Comparison of ENCODE assay signal across 11 mouse cellular contexts in the genomic region with DNA sequence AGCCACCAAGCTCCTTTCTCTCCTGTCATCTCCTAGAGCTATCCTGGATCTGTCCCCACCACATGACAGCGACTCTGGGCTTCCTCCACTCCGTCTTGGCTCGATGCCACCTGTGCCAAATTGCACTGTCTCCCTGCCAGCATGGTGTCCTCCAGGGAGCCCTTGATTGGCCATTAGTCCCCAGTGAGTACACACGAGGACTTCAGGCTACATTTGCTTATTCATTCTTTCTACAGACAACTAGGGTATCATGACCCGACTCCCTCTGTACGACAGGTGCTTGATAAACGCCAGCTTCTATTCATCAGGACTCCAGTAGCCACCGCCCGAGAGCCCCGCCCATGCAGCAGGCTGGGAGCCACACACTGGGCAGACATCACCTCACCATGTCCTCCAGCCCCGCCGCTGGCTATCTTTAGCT. TPM values are rescaled to one million over a fixed set of nuclear protein-coding genes. Genes with fewer than 3 reads are reported as not detected.
DNase-seq lines count a peak whose midpoint lies in the region; ATAC-seq and TF ChIP-seq lines count a peak whose summit lies in the region.
"Had no signal": no experiment of that assay in that cellular context is flagged by ENCODE, and none has a peak within 500 bp of the region (broad histone marks: within the 10 kb centered on the region; RNA-seq: fewer than 3 reads in every experiment).

No protein-coding gene starts in this region.

- ATAC-seq in midbrain, embryonic 14.5 days (ENCODE audit: low FRiP score, low TSS enrichment): no peak
- ATAC-seq in heart, postnatal 0 days (ENCODE audit: insufficient read depth, low read depth): peak; percentile 60
- ATAC-seq in megakaryocyte-erythroid progenitor cell, adult 5-6 weeks (replicated peaks; ENCODE audit: low FRiP score, low TSS enrichment, poor library complexity, severe bottlenecking): no peak

- no peak for TF ChIP-seq EP300 in heart, postnatal 0 days (IDR thresholded peaks at IDR 0.05; ENCODE audit: low read depth)

- H3K36me3 ChIP-seq in midbrain, embryonic 14.5 days (ENCODE audit: control insufficient read depth, insufficient read depth, low read length): no peaks in the 10 kb centered on the region
- H3K36me3 ChIP-seq in midbrain, embryonic 10.5 days: no peaks in the 10 kb centered on the region
- no peaks in the 10 kb centered on the region for H3K36me3 ChIP-seq in heart, postnatal 0 days (replicated peaks; ENCODE audit: control insufficient read depth, insufficient read depth, low read length)
- no peaks in the 10 kb centered on the region for H3K36me3 ChIP-seq in limb, embryonic 10.5 days
- H3K36me3 ChIP-seq: embryonic facial prominence, embryonic 13.5 days; limb, embryonic 13.5 days had no signal

- no peaks in the 10 kb centered on the region for H3K27me3 ChIP-seq in midbrain, embryonic 14.5 days (ENCODE audit: control insufficient read depth, insufficient read depth, low read length)
- H3K27me3 ChIP-seq in midbrain, embryonic 10.5 days (ENCODE audit: low read depth, poor library complexity, severe bottlenecking): peaks cover 25% of the 10 kb centered on the region
- no peaks in the 10 kb centered on the region; the same call in 1 of the 2 replicates for H3K27me3 ChIP-seq in heart, postnatal 0 days (ENCODE audit: control insufficient read depth, insufficient read depth, low read length)
- 0 out of 2 replicates have a peak, but pooled peaks cover 3% of the 10 kb centered on the region for H3K27me3 ChIP-seq in limb, embryonic 10.5 days (ENCODE audit: low read depth, poor library complexity, severe bottlenecking)

- no peak overlapping the region for H3K4me3 ChIP-seq in midbrain, embryonic 14.5 days (replicated peaks; ENCODE audit: low read depth, low read length)
- H3K4me3 ChIP-seq in midbrain, embryonic 10.5 days: no peak overlapping the region
- H3K4me3 ChIP-seq in heart, postnatal 0 days (ENCODE audit: low read depth, low read length): no peak overlapping the region
- H3K4me3 ChIP-seq in limb, embryonic 10.5 days: no peak overlapping the region
- H3K4me3 ChIP-seq: embryonic facial prominence, embryonic 13.5 days; limb, embryonic 13.5 days had no signal

- DNase-seq in midbrain, embryonic 14.5 days: peak; percentile 62
- no peak for DNase-seq in midbrain, embryonic 10.5 days (ENCODE audit: low spot score)
- DNase-seq in cerebellum, postnatal 14 days: peak; percentile 88 to 89
- no peak for DNase-seq in heart, postnatal 0 days (ENCODE audit: low spot score)
- peak; percentile 88 for DNase-seq in left cerebral cortex, postnatal 4 days
- no peak for DNase-seq in T-cell, adult 2 months (ENCODE audit: low spot score)
- DNase-seq in limb, embryonic 10.5 days (ENCODE audit: low spot score): no peak

- peaks cover 23% of the 10 kb centered on the region for H3K4me1 ChIP-seq in midbrain, embryonic 14.5 days (ENCODE audit: control insufficient read depth, insufficient read depth, low read length)
- H3K4me1 ChIP-seq in midbrain, embryonic 10.5 days: peaks cover 45% of the 10 kb centered on the region
- no peaks in the 10 kb centered on the region for H3K4me1 ChIP-seq in heart, postnatal 0 days (ENCODE audit: control insufficient read depth, insufficient read depth)
- no peaks in the 10 kb centered on the region; the same call in 1 of the 2 replicates for H3K4me1 ChIP-seq in limb, embryonic 10.5 days
- H3K4me1 ChIP-seq: embryonic facial prominence, embryonic 13.5 days; limb, embryonic 13.5 days had no signal

- WGBS in midbrain, embryonic 14.5 days: 65% methylated on average over 12 of the region's 12 CpGs
- WGBS in midbrain, embryonic 10.5 days: 77% methylated on average over 12 of the region's 12 CpGs
- WGBS in heart, postnatal 0 days: 33% methylated on average over 12 of the region's 12 CpGs
- WGBS in limb, embryonic 10.5 days: 80% methylated on average over 12 of the region's 12 CpGs

- H3K9me3 ChIP-seq in midbrain, embryonic 14.5 days (ENCODE audit: control insufficient read depth, low read length): no peaks in the 10 kb centered on the region
- H3K9me3 ChIP-seq in midbrain, embryonic 10.5 days (replicated peaks): no peaks in the 10 kb centered on the region; the same call in 1 of the 2 replicates
- no peaks in the 10 kb centered on the region for H3K9me3 ChIP-seq in heart, postnatal 0 days (replicated peaks; ENCODE audit: control insufficient read depth, low read length)
- no peaks in the 10 kb centered on the region for H3K9me3 ChIP-seq in limb, embryonic 10.5 days (replicated peaks)
- H3K9me3 ChIP-seq: embryonic facial prominence, embryonic 13.5 days; limb, embryonic 13.5 days had no signal

- TF ChIP-seq CTCF in heart, postnatal 0 days (IDR thresholded peaks at IDR 0.05; ENCODE audit: low read depth): no peak

- H3K4me2 ChIP-seq in midbrain, embryonic 14.5 days (ENCODE audit: low read length): no peak overlapping the region
- no peak overlapping the region for H3K4me2 ChIP-seq in heart, postnatal 0 days (ENCODE audit: low read depth, low read length)
- H3K4me2 ChIP-seq: embryonic facial prominence, embryonic 13.5 days; limb, embryonic 13.5 days had no signal

- intact Hi-C loops in left cerebral cortex, postnatal 4 days (cut with DNase I): no loop called here

- no peak overlapping the region for H3K27ac ChIP-seq in midbrain, embryonic 14.5 days (replicated peaks; ENCODE audit: low read depth, low read length)
- H3K27ac ChIP-seq in midbrain, embryonic 10.5 days (replicated peaks): no peak overlapping the region
- H3K27ac ChIP-seq in heart, postnatal 0 days (ENCODE audit: low read depth): no peak overlapping the region
- H3K27ac ChIP-seq in limb, embryonic 10.5 days: no peak overlapping the region
- H3K27ac ChIP-seq: embryonic facial prominence, embryonic 13.5 days; limb, embryonic 13.5 days had no signal

- H3K9ac ChIP-seq in midbrain, embryonic 14.5 days (replicated peaks; ENCODE audit: low read length): no peak overlapping the region
- H3K9ac ChIP-seq in heart, postnatal 0 days (replicated peaks; ENCODE audit: low read depth, low read length): no peak overlapping the region
- H3K9ac ChIP-seq: embryonic facial prominence, embryonic 13.5 days; limb, embryonic 13.5 days had no signal

RNA-seq across cellular contexts. Expression of a gene that starts 40.8 kb away (rescaled TPM):
- polyA plus RNA-seq in midbrain, embryonic 14.5 days (2014; fragmentation: Nextera tagmentation; extraction: Ambion mirVana): 64.9 and 77.6 TPM in 2 replicates
- 9.5 and 19.8 TPM in 2 replicates for polyA plus RNA-seq in midbrain, embryonic 10.5 days (2016; fragmentation: Nextera tagmentation; extraction: Ambion mirVana)
- not detected in 2 replicates for total RNA-seq in heart, postnatal 0 days (2014; rRNA removed; ENCODE audit: low replicate concordance)
- polyA plus RNA-seq in heart, postnatal 0 days (2015; fragmentation: Nextera tagmentation; extraction: Ambion mirVana): 0.05 and 0.12 TPM in 2 replicates
- 100 to 1,000 TPM; 104 to 114 TPM for total RNA-seq in left cerebral cortex, postnatal 4 days (2021)
- total RNA-seq in megakaryocyte-erythroid progenitor cell, adult 5-6 weeks (2014; fragmentation: Nextera tagmentation): not detected in 2 replicates
- not detected in 2 replicates for total RNA-seq in megakaryocyte-erythroid progenitor cell, adult 5-6 weeks (2017)
- 0.11 and 0.48 TPM in 2 replicates for polyA plus RNA-seq in limb, embryonic 10.5 days (2016; fragmentation: Nextera tagmentation; extraction: Ambion mirVana)
- total RNA-seq: MEL had no signal

Comparison
In these comparisons a context has a peak if more than half of its experiments do, and no peak if none do; other contexts are left out.
1. DNase-seq: peak in midbrain, embryonic 14.5 days (single experiment), cerebellum, postnatal 14 days (2 of 2) and left cerebral cortex, postnatal 4 days (single experiment); none in midbrain, embryonic 10.5 days (single experiment), heart, postnatal 0 days (single experiment), T-cell, adult 2 months (single experiment) and limb, embryonic 10.5 days (single experiment).